Mouse (Mus musculus) ES-E14 (cell line): ENCODE data around the gene Zmym5. TPM values are rescaled to one million over a fixed set of nuclear protein-coding genes. Genes with fewer than 3 reads are reported as not detected.
A peak's percentile ranks its signal among the peaks of the same experiment; 100 is the strongest.

ENCODE experiments used
- DNase-seq: peaks from one replicate; pipeline ENCODE4 v3.0.0-alpha.2; 2013; ENCODE audit warnings: low read depth, low spot score
- H3K27ac ChIP-seq: 2 replicates; pipeline ENCODE4 v1.5.1; 2012; ENCODE audit warnings: low read depth, mild to moderate bottlenecking, low read length, moderate library complexity, mixed read lengths; ENCODE audit not compliant: poor library complexity, insufficient read depth, severe bottlenecking
- H3K36me3 ChIP-seq: 2 replicates; pipeline ENCODE4 v1.6.1; 2012; ENCODE audit warnings: mild to moderate bottlenecking, low read length, moderate library complexity, mixed read lengths; ENCODE audit not compliant: control insufficient read depth, poor library complexity, insufficient read depth, severe bottlenecking
- H3K4me1 ChIP-seq, 2 experiments: fragments of 150-350 bp in 1 of 2; sonication (generic) in 1 of 2; 2 replicates each; pipeline ENCODE4 v1.6.1; 2012; ENCODE audit warnings: low read length in 2 of 2, mild to moderate bottlenecking in 1 of 2, mixed read lengths in 1 of 2; ENCODE audit not compliant: control insufficient read depth in 2 of 2, insufficient read depth in 2 of 2, poor library complexity in 1 of 2
- H3K4me3 ChIP-seq, 2 experiments: fragments of 150-350 bp in 1 of 2; sonication (generic) in 1 of 2; 2 replicates each; pipeline ENCODE4 v1.5.1; 2012; ENCODE audit warnings: low read length in 2 of 2, low read depth in 1 of 2, mild to moderate bottlenecking in 1 of 2, mixed read lengths in 1 of 2; ENCODE audit not compliant: insufficient read depth in 1 of 2, poor library complexity in 1 of 2, severe bottlenecking in 1 of 2
- H3K9ac ChIP-seq: 2 replicates; pipeline ENCODE4 v1.6.1; 2012; ENCODE audit warnings: low read depth, mild to moderate bottlenecking, low read length, mixed read lengths; ENCODE audit not compliant: poor library complexity, insufficient read depth, severe bottlenecking
- H3K9me3 ChIP-seq: fragments of 150-350 bp; sonication (generic); 2 replicates; pipeline ENCODE4 v1.6.1; 2012; ENCODE audit warnings: low read depth, mild to moderate bottlenecking, low read length; ENCODE audit not compliant: control insufficient read depth, insufficient read depth
- CHD2 ChIP-seq: IDR thresholded peaks from 2 replicates; pipeline ENCODE4 v1.6.1; 2014; ENCODE audit warnings: mild to moderate bottlenecking, low read depth, low read length, inconsistent platforms
- HCFC1 ChIP-seq: IDR thresholded peaks from 2 replicates; pipeline ENCODE4 v1.6.1; 2012; ENCODE audit warnings: low read length, inconsistent platforms, borderline replicate concordance; ENCODE audit not compliant: insufficient read depth
- MAFK ChIP-seq: IDR thresholded peaks from 2 replicates; pipeline ENCODE4 v1.6.1; 2014; ENCODE audit warnings: mild to moderate bottlenecking, low read depth, low read length, inconsistent platforms; ENCODE audit not compliant: insufficient read depth
- ZC3H11A ChIP-seq: IDR thresholded peaks from 2 replicates; pipeline ENCODE4 v1.6.1; 2012; ENCODE audit warnings: low read depth, mild to moderate bottlenecking, inconsistent platforms, low read length, borderline replicate concordance
- ZNF384 ChIP-seq: IDR thresholded peaks from 2 replicates; pipeline ENCODE4 v1.6.1; 2012; ENCODE audit warnings: low read depth, low read length, inconsistent platforms
- in situ Hi-C, 2 experiments: fragments of 600-800 bp; cut with MboI; formaldehyde crosslinking; loops; one replicate each; pipeline ENCODE4 v1.15.1; 2025; ENCODE audit warnings: low sequenced_read_pairs in 2 of 2, inconsistent platforms in 1 of 2; ENCODE audit not compliant: unreplicated experiment in 2 of 2
- total RNA-seq: library from RNA; depleted of rRNA; stranded (reverse); fragments of 300-350 nt; gene quantifications from 2 replicates; pipeline ENCODE4 v1.2.3, GENCODE M21; 2012

Gene Zmym5
- total RNA-seq, 1 experiment: 8.3 TPM

DNA sequence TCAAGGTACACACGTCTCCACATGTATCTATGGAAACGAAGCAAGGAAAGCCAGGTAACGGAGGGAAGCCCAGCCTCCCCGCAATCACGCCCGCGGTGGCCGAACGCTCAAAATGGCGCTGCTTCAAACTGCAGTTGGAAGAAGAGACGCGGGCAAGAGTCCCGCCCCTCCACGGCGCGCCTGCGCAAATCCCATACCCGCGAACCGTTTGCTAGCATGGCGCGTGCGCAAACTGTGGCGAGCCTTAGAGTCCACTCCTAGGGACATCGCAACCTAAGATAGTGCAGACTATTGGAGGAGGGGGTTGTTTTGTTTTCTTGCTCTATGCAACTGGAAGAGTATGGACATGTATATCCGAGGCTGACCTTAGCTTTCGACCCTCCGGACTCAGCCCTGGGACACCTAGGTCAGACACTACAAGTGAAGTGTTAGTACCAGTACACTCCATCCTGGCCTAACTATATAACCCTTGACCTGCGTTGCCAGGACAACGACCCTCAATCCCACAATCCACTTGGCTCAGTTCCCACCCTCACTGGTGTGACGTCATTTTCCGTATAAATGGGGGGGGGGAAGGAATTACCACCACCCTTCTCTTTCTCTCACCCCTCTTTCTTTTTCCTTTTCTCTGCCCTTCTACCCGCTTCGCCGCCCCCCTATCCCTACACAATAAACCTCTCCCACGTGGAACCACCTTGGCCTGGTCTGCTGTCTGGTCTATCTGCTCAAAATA, 33.1 kb downstream of the Zmym5 start, which contains the start of gene Pspc1:
Gene Pspc1, minus strand, starts transcription at position 117 of the 733 bp plus-strand sequence.
- TF ChIP-seq MAFK (no peak), ZNF384 (no peak), ZC3H11A (no peak), CHD2 (no peak), HCFC1 (no peak; the same call in 1 of the 2 replicates)
- in situ Hi-C loops: loop anchor here in 1 of 2 experiments (25.0 kb wide), 1 partner anchor 416 kb away; the partner anchor contains the start of gene Atp12a
- H3K4me1 ChIP-seq: peaks cover 2% of the 10 kb centered on the region in 2 experiments; a peak in 2 of 4 replicates

GRCm38 (mm10) chr14:56777360-56778136, 34.0 kb downstream of the Zmym5 start:
- in situ Hi-C loops: loop anchor here in 1 of 2 experiments (25.0 kb wide), 1 partner anchor 415 kb away; the partner anchor contains the start of gene Atp12a
- TF ChIP-seq HCFC1: 0 out of 2 replicates have a peak, but pooled peaks have one; percentile 39
- TF ChIP-seq ZC3H11A: no peak
- H3K9ac ChIP-seq: peak overlapping the region; percentile 85
- H3K27ac ChIP-seq: peak overlapping the region; percentile 82
- no peaks in the 10 kb centered on the region for H3K9me3 ChIP-seq
- H3K36me3 ChIP-seq: 0 out of 2 replicates have a peak, but pooled peaks cover 2% of the 10 kb centered on the region
- peaks cover 2% of the 10 kb centered on the region in 2 experiments; a peak in 2 of 4 replicates for H3K4me1 ChIP-seq
- no peak for DNase-seq
- peak overlapping the region; percentile 78 to 92 for H3K4me3 ChIP-seq

More for the DNA sequence above, 33.1 kb downstream of the Zmym5 start, which contains the start of gene Pspc1:
- DNase-seq: peak; percentile 97
- Histone ChIP-seq H3K27ac (peak within 1 kb of the TSS; percentile 82), H3K36me3 (0 out of 2 replicates have a peak, but pooled peaks cover 2% of the 10 kb centered on the region), H3K9me3 (no peaks in the 10 kb centered on the region), H3K4me3 (peak within 1 kb of the TSS; percentile 78 to 92), H3K9ac (peak within 1 kb of the TSS; percentile 85)

DNA sequence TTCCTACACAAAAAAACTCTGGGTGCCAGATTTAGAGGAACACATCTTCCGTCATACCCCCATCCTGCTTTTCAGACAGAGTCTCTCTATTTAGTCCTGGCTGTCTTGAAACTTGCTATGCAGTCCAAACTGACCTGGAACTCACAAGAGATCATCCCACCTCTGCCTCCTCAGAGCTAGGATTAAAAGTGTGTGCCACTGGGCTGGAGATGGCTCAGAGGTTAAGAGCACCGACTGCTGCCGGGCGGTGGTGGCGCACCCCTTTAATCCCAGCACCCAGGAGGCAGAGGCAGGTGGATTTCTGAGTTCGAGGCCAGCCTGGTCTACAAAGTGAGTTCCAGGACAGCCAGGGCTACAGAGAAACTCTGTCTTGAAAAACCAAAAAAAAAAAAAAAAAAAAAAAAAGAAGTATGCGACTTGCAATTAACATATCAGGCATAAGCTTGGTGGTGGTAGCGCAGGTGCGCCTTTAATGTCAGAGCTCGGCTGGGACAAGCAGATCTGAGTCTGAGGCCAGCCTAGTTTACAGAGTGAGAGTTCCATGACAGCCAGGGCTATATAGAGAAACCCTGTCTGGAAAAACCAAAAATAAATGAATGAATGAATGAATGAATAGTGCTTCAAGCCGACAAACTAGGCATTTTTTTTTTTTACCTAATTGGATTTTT, 34.8 kb downstream of the Zmym5 start:
- TF ChIP-seq CHD2 (no peak), ZNF384 (0 out of 2 replicates have a peak, but pooled peaks have one; percentile 52), ZC3H11A (no peak), MAFK (no peak)
- no peak for DNase-seq
- peaks cover 3% of the 10 kb centered on the region for H3K36me3 ChIP-seq
- no peaks in the 10 kb centered on the region for H3K9me3 ChIP-seq
- no peak overlapping the region for H3K27ac ChIP-seq
- in situ Hi-C loops: loop anchor here in 1 of 2 experiments (25.0 kb wide), 1 partner anchor 414 kb away; the partner anchor contains the start of gene Atp12a
- H3K9ac ChIP-seq: 0 out of 2 replicates have a peak overlapping the region, but pooled peaks have one; percentile 3
- peaks cover 2 to 3% of the 10 kb centered on the region in 2 experiments; a peak in 2 of 4 replicates for H3K4me1 ChIP-seq
- H3K4me3 ChIP-seq: peak overlapping the region; percentile 78 to 92

GRCm38 (mm10) chr14:56775416-56775815, 36.1 kb downstream of the Zmym5 start:
- H3K4me1 ChIP-seq: peaks cover 2 to 3% of the 10 kb centered on the region in 2 experiments; a peak in 2 of 4 replicates
- peaks cover 8% of the 10 kb centered on the region for H3K36me3 ChIP-seq
- H3K9ac ChIP-seq: peak overlapping the region; percentile 49; the same call in 1 of the 2 replicates
- no peak overlapping the region for H3K4me3 ChIP-seq
- H3K27ac ChIP-seq: no peak overlapping the region
- in situ Hi-C loops: loop anchor here in 1 of 2 experiments (25.0 kb wide), 1 partner anchor 413 kb away; the partner anchor contains the start of gene Atp12a
- no peak for DNase-seq
- H3K9me3 ChIP-seq: no peaks in the 10 kb centered on the region
- TF ChIP-seq MAFK (no peak), ZC3H11A (no peak), HCFC1 (no peak), ZNF384 (no peak), CHD2 (no peak)
